Mouse (Mus musculus) heart, postnatal 4 days (tissue): ENCODE data around the gene Heyl. TPM values are rescaled to one million over a fixed set of nuclear protein-coding genes. Genes with fewer than 3 reads are reported as not detected.
A peak's percentile ranks its signal among the peaks of the same experiment; 100 is the strongest.

Experiments
- DNase-seq: peaks from one replicate; pipeline ENCODE4 v3.0.0; 2021
- total RNA-seq, 2 experiments: library from RNA; stranded (reverse); gene quantifications; 2 replicates each; pipeline ENCODE4 v1.2.3; 2021

The Heyl gene
- total RNA-seq, 2 experiments from 2014 or later, result 26.9 to 28.3 TPM

DNA sequence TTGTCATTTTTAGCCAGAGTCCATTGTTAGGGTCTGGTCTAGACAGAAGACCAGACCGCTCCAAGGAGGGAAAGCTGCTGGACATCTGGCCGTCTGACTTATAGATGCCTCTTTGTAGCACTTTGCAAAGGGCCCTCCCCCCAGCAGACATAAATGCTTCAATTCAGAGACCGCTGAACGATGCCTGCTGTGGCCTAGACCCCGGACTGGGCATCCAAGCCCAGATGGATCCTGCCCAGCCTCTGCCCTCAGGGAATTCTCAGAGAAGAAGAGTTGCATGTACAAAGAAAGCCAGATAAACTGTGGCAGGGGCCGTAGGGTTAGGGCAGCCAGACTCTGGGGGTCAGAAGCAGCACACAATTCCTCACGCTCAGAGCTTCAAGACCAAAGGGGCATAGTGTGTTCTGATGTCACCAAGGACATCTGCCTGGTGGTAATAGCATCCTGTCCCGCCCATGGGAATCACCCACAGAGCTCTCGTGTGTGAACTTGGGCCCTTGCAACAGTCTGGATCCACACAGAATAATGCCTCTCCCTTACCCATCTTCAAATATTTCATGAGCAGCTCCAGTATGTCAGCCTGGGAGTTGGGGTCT, 2.6 kb downstream of the Heyl start:
- peak; percentile 11 for DNase-seq

DNA sequence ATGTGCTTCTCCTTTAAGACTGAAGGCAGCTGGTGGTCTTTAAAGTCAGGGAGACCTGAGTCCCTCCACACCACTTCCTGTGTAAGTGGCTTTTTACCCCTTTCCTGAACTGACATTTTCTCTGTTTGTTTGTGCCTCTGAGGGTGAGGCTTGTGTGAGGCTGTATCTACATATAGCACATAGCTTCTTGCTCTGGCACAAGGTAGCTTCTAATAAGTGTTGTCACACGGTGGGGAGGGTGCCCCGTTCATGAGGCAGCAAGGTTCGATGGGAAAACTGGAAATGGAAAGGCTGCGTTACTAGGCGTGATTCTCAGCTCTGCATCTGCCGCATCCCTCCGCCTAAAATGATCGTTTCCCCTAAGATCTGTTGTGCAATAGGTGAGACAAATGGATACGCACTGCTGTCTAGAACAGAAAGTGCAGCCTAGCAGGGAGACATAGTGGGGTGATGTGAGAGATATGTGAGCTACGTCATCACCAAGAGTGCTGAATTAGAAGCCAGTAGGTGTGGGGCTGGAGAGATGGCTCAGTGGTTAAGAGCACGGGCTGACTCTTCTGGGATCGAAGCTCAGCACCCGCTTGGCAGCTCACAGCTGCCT, 3.2 kb downstream of the Heyl start:
- DNase-seq, result no peak

DNA sequence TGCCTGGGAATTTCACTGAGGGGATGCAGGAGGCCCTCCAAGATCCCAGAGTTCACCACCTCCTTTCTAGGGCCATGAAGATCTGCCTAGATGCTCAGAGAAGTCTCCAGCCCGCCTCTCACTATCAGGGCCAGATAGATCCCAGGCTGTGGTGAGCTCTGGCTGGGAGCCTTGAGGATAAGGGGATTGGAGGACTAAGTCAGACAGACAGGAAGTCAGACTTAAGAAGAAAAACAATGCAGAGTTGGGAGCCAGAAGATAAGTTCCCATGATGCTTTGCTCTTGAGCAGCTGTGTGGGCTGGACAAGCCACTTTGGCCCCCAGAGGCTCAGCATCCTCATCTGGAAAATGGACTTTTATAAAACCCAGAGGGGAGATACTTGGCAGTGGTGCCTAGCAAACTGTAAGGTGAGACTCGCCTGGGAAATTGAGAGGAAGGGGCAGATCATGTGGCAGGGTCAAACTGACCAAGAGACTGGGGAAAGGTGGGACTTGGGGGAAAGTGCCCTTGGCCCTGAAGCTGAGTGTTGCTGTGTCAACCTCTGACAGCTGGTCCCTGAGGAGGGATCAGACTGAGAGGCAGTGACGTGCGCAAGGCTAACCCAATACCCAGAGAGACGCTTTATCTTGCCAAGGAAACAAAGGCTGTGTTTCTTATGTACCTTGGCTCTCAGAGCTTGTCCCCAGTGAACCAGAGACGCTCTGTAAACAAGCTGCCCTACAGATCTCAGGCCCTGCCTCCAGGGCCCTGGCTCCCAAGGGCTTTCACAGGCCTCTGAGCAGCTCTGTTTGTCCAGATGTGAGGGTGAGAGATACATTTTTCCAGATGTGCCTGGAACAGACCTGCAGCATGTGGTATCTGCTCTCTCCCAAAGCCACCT, 4.3 kb downstream of the Heyl start:
- DNase-seq, result peak; percentile 53

DNA sequence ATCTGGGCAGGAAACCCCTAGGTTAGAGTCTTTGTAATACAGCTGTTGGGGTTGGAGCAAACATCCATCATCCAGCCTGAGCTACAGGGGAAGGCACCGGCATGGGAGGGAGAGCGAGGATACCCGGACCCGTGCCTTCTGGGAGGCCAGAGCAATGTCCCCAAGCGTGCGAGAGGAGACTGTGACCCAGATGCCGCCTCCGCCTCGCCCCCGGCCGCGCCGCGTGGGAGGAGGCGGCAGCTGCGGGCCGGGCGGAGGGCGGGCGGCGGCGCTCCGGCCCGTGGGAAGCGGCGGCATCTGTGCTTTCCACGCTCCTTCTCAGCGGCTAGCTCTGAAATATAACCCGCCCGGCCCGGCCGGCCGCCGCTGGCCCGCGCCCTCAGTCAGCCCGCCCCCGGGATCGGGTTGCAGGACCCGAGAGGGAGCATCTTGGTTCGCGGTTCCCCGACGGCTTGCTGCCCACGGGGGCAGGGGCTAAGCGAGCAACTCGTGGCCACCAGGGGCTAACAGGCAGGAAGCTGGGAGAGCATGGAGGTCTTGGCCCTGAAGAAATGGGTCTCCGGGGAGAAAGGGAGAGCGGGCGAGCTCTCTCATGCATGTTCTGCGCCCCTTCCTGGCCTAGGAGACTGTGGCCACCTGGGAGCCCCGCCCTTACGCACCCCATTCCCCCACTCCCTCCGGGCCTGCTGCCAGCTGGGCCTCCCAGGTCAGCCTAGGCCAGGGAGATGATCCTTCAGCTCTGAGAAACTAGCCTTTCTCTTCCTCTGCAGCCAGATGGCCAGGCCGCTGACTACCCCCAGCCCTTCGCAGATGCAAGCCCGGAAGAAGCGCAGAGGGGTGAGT, 6.2 kb downstream of the Heyl start:
- DNase-seq, result peak; percentile 78

DNA sequence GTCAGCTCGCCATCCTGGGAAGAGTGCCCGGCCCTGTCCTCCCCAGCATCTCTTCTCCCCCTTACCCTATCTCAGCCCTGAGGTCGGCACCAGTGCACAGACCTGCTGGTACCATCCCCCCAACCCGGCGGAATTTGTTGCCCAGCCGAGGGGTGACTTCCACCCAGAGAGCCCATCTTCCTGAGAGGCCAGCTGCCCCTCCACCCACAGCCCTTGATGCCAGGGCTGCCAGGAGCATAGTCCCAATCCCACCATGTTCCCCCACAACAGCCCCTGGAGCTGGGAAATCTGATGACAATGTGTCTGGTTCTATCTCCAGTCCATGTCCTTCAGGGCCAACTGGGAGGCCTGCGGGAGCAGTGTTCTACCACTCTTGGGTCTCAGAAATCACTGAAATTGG, 12.9 kb downstream of the Heyl start:
- DNase-seq, result no peak

DNA sequence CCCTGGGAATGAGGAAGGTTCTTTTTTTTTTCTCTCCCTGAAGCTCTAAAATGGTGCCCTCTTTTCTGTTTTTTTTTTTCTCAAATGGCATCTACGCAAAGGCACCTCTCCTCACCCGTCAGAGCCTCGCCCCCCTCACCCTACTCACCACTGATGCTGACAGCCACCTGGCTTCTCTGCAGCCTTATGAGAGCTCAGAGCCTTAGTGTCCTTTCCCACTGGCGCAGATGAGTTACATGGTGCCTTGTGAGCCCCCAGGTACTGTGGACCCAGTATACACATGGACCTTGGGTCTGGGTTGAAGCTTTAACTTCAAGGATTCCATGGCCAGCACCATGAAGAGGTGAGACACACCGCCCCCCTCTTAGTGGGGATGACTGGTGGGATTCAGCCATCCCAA, 13.3 kb downstream of the Heyl start:
- no peak for DNase-seq

DNA sequence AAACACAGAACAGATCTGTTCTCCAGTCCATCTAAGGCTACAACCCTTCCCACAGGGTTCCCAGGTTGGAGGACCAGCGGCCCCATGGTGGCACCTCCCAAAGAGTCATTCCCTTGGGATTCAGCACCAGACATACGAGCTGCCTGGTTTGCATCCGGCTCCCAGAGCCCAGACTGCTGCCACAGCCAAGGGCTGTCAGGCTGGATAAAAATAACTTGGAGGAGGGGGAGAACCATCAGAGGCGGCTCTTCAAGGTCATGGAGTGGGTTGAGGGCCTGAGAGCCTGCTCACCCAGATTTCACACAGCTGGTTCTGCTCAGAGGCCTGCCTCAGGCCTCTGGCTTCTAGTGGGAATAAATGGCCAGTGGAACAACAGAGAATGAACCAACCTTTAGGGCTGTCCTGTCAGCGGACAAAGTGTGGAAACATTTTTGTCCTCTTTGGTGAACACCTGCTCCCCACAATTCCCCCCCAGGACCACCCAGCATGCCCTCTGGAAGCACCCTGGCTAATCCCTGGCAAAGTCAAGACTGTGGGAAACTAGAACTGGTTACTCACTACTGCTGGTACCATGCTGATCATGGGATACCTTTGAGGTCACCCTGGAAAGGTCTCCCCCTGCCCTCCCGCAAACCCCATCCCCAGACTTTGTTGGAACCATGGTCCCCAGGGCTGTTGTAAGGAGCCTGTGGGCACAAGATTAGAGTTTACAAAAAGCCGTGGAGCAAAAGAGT, 14.0 kb downstream of the Heyl start:
- peak; percentile 71 for DNase-seq

DNA sequence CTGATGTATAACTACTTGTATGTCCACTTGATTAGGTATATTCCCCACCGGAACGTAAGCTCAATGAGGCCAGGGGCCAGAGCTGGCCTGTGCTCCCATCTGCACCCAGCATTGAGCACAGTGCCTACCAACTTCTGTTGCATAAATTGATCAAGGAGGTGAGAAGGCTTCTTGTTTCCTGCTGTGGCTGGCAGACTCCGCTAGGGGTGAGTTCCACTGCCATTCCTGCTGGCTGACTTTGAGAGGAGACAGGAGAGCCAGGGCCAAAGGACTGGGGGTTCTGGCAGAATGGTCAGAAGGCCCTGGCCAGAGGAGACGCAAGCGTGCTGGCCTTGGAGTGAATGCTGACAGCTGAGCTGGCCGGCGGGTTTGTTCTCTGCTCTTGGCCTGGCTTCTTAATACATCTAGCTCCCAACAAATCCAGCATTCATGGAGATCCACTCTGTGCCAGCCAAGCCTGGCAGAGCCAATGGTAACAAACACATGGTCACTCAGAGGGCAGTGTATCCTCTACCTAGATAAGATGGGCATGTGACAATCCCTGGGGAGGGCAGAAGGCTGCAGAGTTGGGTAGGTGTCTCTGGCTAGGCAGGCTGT, 15.7 kb downstream of the Heyl start:
- DNase-seq, result peak; percentile 83

DNA sequence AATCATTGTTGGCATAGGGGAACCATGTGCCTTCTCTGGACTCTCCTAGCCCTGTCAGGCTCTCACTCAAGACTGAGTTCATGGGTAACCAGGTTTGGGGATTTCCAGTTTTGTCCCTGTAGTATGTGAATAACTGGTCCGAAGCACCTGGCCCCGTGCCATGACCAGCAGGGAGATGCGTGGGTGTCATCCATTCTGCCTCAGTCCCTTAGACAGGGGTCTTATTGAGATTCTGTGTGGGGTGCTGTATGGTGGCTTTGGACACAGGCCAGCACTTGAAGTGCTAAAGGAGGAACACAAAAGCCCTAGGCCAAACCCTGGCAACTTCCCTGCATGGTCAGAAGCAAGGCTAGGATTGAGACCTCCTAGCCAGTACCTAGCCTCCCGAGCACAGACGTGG, 18.9 kb downstream of the Heyl start:
- peak; percentile 47 for DNase-seq

DNA sequence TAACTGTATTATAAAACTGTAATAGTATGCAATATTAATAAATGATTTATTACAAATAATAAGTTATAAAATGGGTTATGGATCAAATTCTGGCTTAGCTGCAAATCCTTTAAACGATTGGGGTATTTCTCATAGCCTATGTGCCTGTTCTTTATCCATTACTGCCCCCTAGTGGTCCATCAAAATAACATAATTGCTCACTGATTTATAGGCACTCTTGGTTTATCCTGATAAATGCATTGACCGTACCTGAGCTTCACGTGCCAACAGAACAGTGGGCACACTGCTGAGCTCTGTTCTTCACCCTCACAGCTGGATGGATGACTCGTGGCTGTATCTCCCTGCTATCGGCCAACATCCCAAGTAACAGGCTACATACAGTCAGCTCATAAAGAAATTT, 21.3 kb downstream of the Heyl start:
- no peak for DNase-seq

DNA sequence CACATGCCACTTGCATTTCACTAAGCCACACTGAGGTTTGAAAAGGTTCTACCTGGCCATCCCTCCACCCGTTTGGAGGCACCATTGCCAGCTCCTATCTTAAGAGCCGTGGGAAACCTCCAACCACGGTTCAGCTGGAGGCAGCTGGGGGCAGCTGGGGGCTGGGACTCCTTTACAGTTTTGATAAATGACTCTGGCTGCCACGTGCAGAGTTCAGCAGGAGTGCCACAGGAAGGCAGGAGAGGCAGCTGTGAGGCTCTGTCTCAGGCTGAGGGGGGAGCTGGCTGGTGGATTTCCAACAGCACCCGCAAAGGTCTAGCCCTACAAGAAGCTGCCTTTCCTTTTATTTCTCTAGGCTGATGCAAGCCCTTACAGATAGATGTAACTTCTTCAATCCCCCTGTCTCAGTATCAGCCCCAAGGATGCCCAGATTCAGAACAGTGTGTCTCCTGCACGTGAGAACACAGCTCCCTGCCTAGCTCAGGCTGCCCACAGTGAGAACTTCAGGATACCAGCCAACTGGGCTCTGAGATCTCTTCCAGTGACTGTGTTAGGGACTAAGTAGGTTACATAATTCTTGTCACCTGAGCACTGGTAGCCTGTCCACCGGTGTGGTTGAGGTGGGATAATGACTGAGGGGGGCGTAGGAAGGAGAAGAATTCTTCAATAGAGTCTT, 26.9 kb downstream of the Heyl start:
- peak; percentile 49 for DNase-seq

DNA sequence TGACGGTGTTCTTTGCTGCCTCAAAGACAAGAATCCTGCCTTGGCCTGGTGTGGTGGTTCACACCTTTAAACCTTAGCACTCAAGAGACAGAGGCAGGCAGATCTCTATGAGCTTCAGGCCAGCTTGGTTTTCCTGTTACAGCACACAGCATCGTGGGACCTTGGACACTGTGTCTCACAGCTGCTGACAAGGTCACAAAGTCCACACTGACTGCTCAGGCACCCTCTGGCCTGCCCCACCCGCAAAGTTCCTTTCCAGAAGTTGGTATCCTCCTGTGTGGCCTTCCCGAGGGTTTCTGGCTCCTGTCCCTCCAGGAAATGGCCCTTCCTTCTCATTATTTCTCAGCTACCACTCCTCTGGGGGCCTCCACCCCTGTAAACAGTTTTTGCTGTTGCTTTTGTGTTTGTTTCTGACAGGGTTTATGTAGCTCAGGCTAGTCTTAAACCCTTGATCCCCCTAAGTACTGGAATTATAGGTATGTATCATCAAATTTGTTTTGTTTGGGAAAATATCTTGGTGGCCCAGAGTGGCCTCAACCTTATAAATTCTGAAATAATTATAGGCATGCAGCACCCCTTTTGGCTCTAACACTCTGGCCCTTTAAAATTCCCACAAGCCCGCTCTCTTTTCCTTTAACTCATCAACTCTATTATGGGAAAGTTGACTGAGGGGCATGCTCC, 28.5 kb downstream of the Heyl start, which contains the start of gene Pabpc4:
Pabpc4 (plus strand) TSS at position 631 of the 681 bp plus-strand sequence.
- no peak for DNase-seq

DNA sequence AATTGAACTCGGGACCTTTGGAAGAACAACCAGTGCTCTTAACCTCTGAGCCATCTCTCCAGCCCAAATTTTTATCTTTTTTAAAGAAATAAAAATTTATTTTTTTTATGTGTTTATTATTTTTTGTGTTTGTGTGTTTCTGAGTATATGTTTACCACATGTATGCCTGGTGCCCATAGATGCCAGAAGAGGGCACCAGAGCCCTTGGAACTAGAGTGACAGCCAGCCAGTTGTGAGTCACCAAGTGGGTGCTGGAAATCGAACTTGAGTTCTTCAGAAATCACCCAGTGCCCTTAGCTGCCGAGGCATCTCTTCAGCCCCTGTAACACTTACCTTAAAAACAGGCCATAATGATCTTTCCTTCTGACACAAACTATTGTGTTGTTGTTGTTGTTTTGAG, 37.7 kb downstream of the Heyl start:
- no peak for DNase-seq

DNA sequence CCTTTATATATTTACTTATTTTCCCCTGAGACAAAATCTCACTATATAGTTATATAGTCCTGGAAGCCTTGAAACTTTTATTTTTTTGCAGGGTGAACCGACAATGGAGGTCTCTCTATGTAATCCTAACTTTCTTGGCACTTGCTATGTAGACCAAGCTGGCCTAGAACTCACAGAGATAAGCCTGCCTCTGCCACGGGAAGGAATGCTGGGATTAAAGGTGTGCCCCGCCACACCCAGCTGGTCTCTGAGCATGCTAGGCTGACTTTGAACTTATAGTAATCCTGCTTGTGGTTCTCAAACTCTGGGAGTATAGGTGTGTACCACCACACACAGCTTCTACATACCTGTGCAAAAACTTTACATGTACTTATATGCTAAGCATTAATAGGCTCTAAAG, 46.8 kb downstream of the Heyl start:
- DNase-seq, result no peak

DNA sequence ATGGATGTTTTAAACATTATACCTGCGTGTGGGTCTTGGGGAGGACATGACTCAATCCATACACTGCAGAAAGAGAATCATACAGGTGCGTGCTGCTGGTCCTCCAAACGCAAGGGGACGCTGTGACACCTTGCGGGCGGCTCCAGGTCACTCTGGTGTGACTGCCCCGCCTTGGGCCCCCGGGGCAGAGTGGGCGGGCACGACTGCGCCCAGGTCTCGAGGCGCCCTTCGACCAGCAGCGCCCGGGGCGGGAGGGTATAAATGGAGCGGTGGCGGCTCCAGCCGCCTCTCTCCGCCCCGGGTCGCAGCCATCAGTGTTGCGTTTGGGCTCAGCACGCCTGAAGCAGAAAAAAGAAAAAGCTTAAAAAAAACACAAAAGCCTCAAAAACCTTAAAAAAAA, 49.1 kb downstream of the Heyl start:
- peak; percentile 94 for DNase-seq

DNA sequence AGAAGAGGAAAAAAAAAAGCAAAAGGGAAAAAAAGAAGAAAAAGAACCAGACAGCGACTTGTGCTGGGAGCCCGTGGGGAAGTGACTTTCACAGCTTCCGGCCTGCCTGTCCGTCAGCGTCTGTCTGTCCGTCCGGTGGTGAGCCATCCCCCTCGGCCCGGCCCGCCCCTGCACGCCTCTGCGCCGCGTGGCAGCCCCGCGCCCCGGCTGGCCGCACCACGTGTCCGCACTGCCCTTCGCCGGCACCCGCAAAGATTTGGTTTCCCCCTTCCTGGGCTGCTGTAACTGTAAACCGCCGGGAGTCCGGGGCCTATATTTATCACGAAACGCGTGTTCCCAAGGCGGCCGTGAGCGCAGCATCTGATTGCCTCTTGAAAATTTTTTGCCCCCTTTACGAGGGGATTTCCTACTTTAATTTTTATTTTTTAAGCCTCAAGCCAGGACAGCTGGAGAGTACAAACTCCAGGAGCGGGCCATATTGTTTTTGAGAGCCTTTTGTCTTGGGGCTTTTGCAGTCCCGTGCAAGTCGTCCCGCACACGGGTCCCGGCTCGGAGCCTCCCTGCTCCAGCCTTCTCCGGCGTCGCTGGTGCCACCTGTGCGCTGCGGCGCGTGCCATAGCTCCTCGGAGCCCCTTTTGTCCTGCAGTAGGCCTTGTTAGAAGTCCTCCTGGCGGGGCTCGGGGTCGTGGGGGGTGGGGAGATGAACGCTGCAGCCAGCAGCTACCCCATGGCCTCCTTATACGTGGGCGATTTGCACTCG, 49.7 kb downstream of the Heyl start:
- peak; percentile 56 for DNase-seq

DNA sequence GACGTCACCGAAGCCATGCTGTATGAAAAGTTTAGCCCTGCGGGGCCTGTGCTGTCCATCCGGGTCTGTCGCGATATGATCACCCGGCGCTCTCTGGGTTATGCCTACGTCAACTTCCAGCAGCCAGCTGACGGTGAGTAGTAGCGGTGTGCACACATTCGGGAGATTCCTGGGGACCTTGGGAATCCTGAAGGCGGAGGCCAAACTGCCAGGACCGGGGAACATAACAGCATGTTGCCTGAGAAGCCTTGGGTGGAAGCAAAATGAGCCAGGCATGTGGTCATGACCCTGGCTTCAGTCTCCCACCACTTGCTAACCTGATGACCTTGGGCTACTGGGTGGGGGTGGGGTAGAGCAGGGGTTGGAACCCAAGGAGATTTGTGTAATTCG, 50.3 kb downstream of the Heyl start:
- peak; percentile 55 for DNase-seq

DNA sequence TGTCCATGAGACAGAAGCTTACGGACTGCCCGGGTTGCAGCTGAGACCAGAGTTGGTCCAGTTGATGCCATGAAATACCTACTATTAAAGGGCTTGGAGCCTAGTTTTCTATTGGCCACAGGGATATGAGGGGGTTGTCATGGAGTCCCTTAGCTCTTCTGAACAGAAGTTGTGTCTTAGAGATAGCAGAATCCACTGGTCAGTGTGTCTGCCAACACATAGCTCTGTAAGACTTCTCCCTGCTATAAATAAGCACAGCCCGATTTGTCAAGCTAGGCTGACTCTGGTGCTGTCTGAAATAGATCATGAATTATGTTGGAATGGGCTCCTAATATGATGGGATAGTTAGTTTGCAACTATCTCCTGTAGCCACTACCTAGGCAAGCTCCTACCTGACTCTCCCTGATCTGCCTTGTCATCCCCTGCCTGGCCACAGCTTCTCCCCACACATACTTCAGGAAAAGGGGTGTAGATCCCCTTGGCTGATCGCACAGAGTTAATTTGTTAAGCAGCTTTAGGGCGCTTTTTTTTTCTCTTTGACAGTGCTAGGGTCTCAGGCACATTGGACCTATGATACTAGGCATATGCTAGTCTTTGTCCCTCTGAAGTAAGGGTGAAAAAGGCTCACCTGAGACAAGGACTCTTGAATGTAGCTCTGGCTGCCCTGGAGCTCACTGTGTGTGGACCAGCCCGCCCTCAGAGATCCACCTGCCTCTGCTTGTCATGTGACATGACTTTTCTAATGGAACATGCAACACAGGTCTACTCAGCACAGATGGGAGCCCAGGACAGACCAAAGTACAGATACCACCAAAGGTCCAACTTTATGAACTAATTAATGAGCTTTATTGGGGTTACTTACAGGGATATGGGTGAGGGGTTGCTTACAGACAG, 51.6 kb downstream of the Heyl start:
- DNase-seq, result no peak

DNA sequence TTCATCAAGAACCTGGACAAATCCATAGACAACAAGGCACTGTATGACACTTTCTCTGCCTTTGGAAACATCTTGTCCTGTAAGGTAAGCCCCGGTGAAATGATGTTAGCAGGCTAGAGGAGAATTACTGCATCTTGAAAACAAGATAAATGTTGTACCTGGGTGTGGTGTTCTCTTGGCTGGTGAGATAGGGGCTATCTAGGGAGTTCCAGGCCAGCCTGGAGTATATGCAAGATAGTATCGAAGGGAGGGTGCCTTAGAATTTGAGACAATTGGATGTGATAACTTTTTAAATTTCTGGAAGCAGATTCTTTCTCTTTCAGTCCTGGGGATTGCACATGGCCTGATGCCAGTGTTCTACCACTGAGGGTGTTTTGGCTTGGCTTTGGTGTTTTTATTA, 53.4 kb downstream of the Heyl start:
- DNase-seq, result no peak
